Comparison of ENCODE assay signal across 30 mouse cellular contexts in genomic region chr8:88972993-88973690, GRCm38 (mm10).
A peak's percentile ranks its signal among the peaks of the same experiment; 100 is the strongest.
DNase-seq lines count a peak whose midpoint lies in the region; ATAC-seq and TF ChIP-seq lines count a peak whose summit lies in the region.
"Had no signal": no experiment of that assay in that cellular context is flagged by ENCODE, and none has a peak within 500 bp of the region (broad histone marks: within the 10 kb centered on the region; RNA-seq: fewer than 3 reads in every experiment).

No protein-coding gene starts in this region.

- no peak overlapping the region for H3K9ac ChIP-seq in forebrain, embryonic 11.5 days (ENCODE audit: low read length)
- no peak overlapping the region for H3K9ac ChIP-seq in forebrain, postnatal 0 days
- no peak overlapping the region for H3K9ac ChIP-seq in midbrain, embryonic 14.5 days (replicated peaks; ENCODE audit: low read length)
- no peak overlapping the region for H3K9ac ChIP-seq in midbrain, embryonic 16.5 days (ENCODE audit: low read depth, low read length)
- H3K9ac ChIP-seq: heart, embryonic 12.5 days; hindbrain, embryonic 15.5 days; limb, embryonic 12.5 days; liver, embryonic 15.5 days; lung, embryonic 14.5 days; midbrain, embryonic 12.5 days; neural tube, embryonic 12.5 days had no signal

- no peaks in the 10 kb centered on the region for H3K27me3 ChIP-seq in forebrain, embryonic 11.5 days (ENCODE audit: control insufficient read depth, insufficient read depth, low read length)
- H3K27me3 ChIP-seq in forebrain, postnatal 0 days (ENCODE audit: insufficient read depth, low read length), result peaks cover 3% of the 10 kb centered on the region; the same call in 1 of the 2 replicates
- 0 out of 2 replicates have a peak, but pooled peaks cover 4% of the 10 kb centered on the region for H3K27me3 ChIP-seq in midbrain, embryonic 14.5 days (ENCODE audit: control insufficient read depth, insufficient read depth, low read length)
- H3K27me3 ChIP-seq in midbrain, embryonic 16.5 days (ENCODE audit: control insufficient read depth, insufficient read depth, low read depth, low read length), result no peaks in the 10 kb centered on the region; the same call in 1 of the 2 replicates
- H3K27me3 ChIP-seq: hindbrain, embryonic 15.5 days; liver, embryonic 15.5 days; midbrain, embryonic 12.5 days had no signal

- no peak for TF ChIP-seq CTCF in forebrain, postnatal 0 days (IDR thresholded peaks at IDR 0.05; ENCODE audit: low read depth)
- no peak for TF ChIP-seq CTCF in brain, embryonic 14.5 days (IDR thresholded peaks at IDR 0.05; ENCODE audit: borderline replicate concordance, extremely low read depth, insufficient read depth, insufficient read length)

- no peak overlapping the region for H3K4me2 ChIP-seq in forebrain, embryonic 11.5 days (ENCODE audit: low read depth, low read length, severe bottlenecking)
- H3K4me2 ChIP-seq in forebrain, postnatal 0 days (ENCODE audit: low read depth), result no peak overlapping the region
- no peak overlapping the region for H3K4me2 ChIP-seq in midbrain, embryonic 14.5 days (ENCODE audit: low read length)
- no peak overlapping the region for H3K4me2 ChIP-seq in midbrain, embryonic 16.5 days (ENCODE audit: low read length)
- H3K4me2 ChIP-seq: heart, embryonic 12.5 days; hindbrain, embryonic 15.5 days; limb, embryonic 12.5 days; liver, embryonic 15.5 days; lung, embryonic 14.5 days; midbrain, embryonic 12.5 days; neural tube, embryonic 12.5 days had no signal

- no peak for TF ChIP-seq POLR2A in brain, embryonic 14.5 days (IDR thresholded peaks at IDR 0.05; ENCODE audit: borderline replicate concordance, extremely low read depth, insufficient read depth, insufficient read length, poor library complexity, severe bottlenecking)

- H3K27ac ChIP-seq in forebrain, embryonic 11.5 days (ENCODE audit: low read depth, low read length), result peak overlapping the region; percentile 37; the same call in 1 of the 2 replicates
- no peak overlapping the region for H3K27ac ChIP-seq in forebrain, postnatal 0 days (ENCODE audit: low read depth, low read length)
- H3K27ac ChIP-seq in midbrain, embryonic 14.5 days (replicated peaks; ENCODE audit: low read depth, low read length), result no peak overlapping the region
- H3K27ac ChIP-seq in midbrain, embryonic 16.5 days (ENCODE audit: low read length), result no peak overlapping the region
- H3K27ac ChIP-seq: heart, adult 2 months; hindbrain, embryonic 15.5 days; left cerebral cortex, adult 2 months; limb, embryonic 12.5 days; liver, embryonic 15.5 days; midbrain, embryonic 12.5 days; neural tube, embryonic 12.5 days had no signal

- H3K9me3 ChIP-seq in forebrain, embryonic 11.5 days (ENCODE audit: control insufficient read depth, low read length), result no peaks in the 10 kb centered on the region
- no peaks in the 10 kb centered on the region for H3K9me3 ChIP-seq in forebrain, postnatal 0 days (ENCODE audit: low read length)
- H3K9me3 ChIP-seq in midbrain, embryonic 14.5 days (ENCODE audit: control insufficient read depth, low read length), result no peaks in the 10 kb centered on the region
- H3K9me3 ChIP-seq in midbrain, embryonic 16.5 days (replicated peaks; ENCODE audit: control insufficient read depth, low read length, poor library complexity, severe bottlenecking), result no peaks in the 10 kb centered on the region
- H3K9me3 ChIP-seq: heart, embryonic 12.5 days; hindbrain, embryonic 15.5 days; limb, embryonic 12.5 days; liver, embryonic 15.5 days; midbrain, embryonic 12.5 days; neural tube, embryonic 12.5 days had no signal

- peak; percentile 65 for DNase-seq in forebrain, embryonic 11.5 days (ENCODE audit: low spot score)
- no peak for DNase-seq in forebrain, postnatal 0 days
- DNase-seq in midbrain, embryonic 14.5 days, result peak; percentile 47
- peak; percentile 59 for DNase-seq in brain, embryonic 14.5 days (ENCODE audit: low read depth)
- peak; percentile 31 for DNase-seq in yolk sac, embryonic 10.5 days (ENCODE audit: low spot score)
- no peak for DNase-seq in thymus, postnatal 14 days
- DNase-seq in ovary, postnatal 10 days (ENCODE audit: low spot score), result no peak
- DNase-seq: adrenal gland, adult 8-10 months; cerebellum, adult 11 months; cerebellum, adult 9-10 months; cerebellum, postnatal 36 days; embryo, embryonic 11 days; heart, adult 2 months; heart, postnatal 4 days; kidney, adult 11 months; kidney, postnatal 14 days; layer of hippocampus, adult 9-11 months; lung, embryonic 14.5 days; lung, postnatal 14 days; right cerebral cortex, postnatal 14 days had no signal

- 23% methylated on average over 15 of the region's 15 CpGs for WGBS in forebrain, embryonic 11.5 days
- 19% methylated on average over 15 of the region's 15 CpGs for WGBS in forebrain, postnatal 0 days
- WGBS in midbrain, embryonic 14.5 days, result 27% methylated on average over 15 of the region's 15 CpGs
- WGBS in midbrain, embryonic 16.5 days, result 25% methylated on average over 15 of the region's 15 CpGs

- H3K4me3 ChIP-seq in forebrain, embryonic 11.5 days (ENCODE audit: low read depth, low read length), result no peak overlapping the region
- no peak overlapping the region for H3K4me3 ChIP-seq in forebrain, postnatal 0 days (ENCODE audit: low read depth, low read length)
- no peak overlapping the region for H3K4me3 ChIP-seq in midbrain, embryonic 14.5 days (replicated peaks; ENCODE audit: low read depth, low read length)
- no peak overlapping the region for H3K4me3 ChIP-seq in midbrain, embryonic 16.5 days (ENCODE audit: low read depth, low read length)
- H3K4me3 ChIP-seq: heart, adult 2 months; heart, embryonic 12.5 days; hindbrain, embryonic 15.5 days; left cerebral cortex, adult 2 months; limb, embryonic 12.5 days; liver, embryonic 15.5 days; midbrain, embryonic 12.5 days; myocyte; neural tube, embryonic 12.5 days had no signal

- H3K36me3 ChIP-seq in forebrain, embryonic 11.5 days (ENCODE audit: control insufficient read depth, insufficient read depth, low read length), result no peaks in the 10 kb centered on the region
- no peaks in the 10 kb centered on the region for H3K36me3 ChIP-seq in forebrain, postnatal 0 days (ENCODE audit: insufficient read depth)
- no peaks in the 10 kb centered on the region for H3K36me3 ChIP-seq in midbrain, embryonic 14.5 days (ENCODE audit: control insufficient read depth, insufficient read depth, low read length)
- H3K36me3 ChIP-seq in midbrain, embryonic 16.5 days (ENCODE audit: control insufficient read depth, insufficient read depth, low read length), result no peaks in the 10 kb centered on the region
- H3K36me3 ChIP-seq: heart, embryonic 12.5 days; hindbrain, embryonic 15.5 days; limb, embryonic 12.5 days; liver, embryonic 15.5 days; midbrain, embryonic 12.5 days; neural tube, embryonic 12.5 days had no signal

- H3K4me1 ChIP-seq in forebrain, embryonic 11.5 days (replicated peaks; ENCODE audit: control insufficient read depth, insufficient read depth, low read length), result peaks cover 8% of the 10 kb centered on the region
- no peaks in the 10 kb centered on the region for H3K4me1 ChIP-seq in forebrain, postnatal 0 days (ENCODE audit: insufficient read depth)
- H3K4me1 ChIP-seq in midbrain, embryonic 14.5 days (ENCODE audit: control insufficient read depth, insufficient read depth, low read length), result 0 out of 2 replicates have a peak, but pooled peaks cover 6% of the 10 kb centered on the region
- H3K4me1 ChIP-seq in midbrain, embryonic 16.5 days (ENCODE audit: control insufficient read depth, insufficient read depth, low read length), result no peaks in the 10 kb centered on the region
- H3K4me1 ChIP-seq: hindbrain, embryonic 15.5 days; liver, embryonic 15.5 days had no signal

- ATAC-seq in forebrain, embryonic 11.5 days (replicated peaks; ENCODE audit: low FRiP score), result 0 out of 2 replicates have a peak, but pooled peaks have one; percentile 65
- no peak for ATAC-seq in forebrain, postnatal 0 days
- no peak for ATAC-seq in midbrain, embryonic 14.5 days (ENCODE audit: low FRiP score, low TSS enrichment)
- no peak for ATAC-seq in midbrain, embryonic 16.5 days
- ATAC-seq: inflammation-experienced regulatory T-cells, adult 6 months had no signal

Comparison
In these comparisons a context has a peak if more than half of its experiments do, and no peak if none do; other contexts are left out.
1. DNase-seq: peak in forebrain, embryonic 11.5 days (single experiment), midbrain, embryonic 14.5 days (single experiment), brain, embryonic 14.5 days (single experiment) and yolk sac, embryonic 10.5 days (single experiment); none in forebrain, postnatal 0 days (single experiment), thymus, postnatal 14 days (single experiment) and ovary, postnatal 10 days (single experiment).